Mouse (Mus musculus) natural killer cell, adult 2 months (primary cell): ENCODE results near the gene Dlg1.

Experiments used
- DNase-seq, 2 experiments: peaks; one replicate each; pipeline ENCODE4 v3.0.0; 2022; ENCODE audit warnings: low spot score in 2 of 2

Gene Dlg1

DNA sequence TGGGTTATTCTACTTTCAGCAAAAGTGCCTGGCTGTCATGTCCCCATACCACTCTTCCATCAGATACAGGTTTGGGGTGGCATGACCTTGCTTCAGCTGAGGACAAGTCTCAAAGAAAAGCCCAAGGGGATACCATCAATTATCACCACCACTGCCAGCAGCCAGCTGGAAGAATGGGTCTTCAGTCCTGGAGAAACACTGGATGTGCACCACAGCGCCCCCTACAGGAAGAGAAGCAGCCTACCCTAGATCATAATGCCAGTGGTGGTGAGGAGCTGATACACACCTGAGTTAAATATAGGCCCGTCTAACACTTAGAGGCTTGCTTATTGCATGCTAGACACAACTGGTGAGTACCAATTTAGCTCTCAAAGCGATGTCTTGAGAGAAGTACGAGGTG lies 242.1 kb downstream of the Dlg1 start:
- DNase-seq: peak in 1 of 2 experiments; percentile 15

DNA sequence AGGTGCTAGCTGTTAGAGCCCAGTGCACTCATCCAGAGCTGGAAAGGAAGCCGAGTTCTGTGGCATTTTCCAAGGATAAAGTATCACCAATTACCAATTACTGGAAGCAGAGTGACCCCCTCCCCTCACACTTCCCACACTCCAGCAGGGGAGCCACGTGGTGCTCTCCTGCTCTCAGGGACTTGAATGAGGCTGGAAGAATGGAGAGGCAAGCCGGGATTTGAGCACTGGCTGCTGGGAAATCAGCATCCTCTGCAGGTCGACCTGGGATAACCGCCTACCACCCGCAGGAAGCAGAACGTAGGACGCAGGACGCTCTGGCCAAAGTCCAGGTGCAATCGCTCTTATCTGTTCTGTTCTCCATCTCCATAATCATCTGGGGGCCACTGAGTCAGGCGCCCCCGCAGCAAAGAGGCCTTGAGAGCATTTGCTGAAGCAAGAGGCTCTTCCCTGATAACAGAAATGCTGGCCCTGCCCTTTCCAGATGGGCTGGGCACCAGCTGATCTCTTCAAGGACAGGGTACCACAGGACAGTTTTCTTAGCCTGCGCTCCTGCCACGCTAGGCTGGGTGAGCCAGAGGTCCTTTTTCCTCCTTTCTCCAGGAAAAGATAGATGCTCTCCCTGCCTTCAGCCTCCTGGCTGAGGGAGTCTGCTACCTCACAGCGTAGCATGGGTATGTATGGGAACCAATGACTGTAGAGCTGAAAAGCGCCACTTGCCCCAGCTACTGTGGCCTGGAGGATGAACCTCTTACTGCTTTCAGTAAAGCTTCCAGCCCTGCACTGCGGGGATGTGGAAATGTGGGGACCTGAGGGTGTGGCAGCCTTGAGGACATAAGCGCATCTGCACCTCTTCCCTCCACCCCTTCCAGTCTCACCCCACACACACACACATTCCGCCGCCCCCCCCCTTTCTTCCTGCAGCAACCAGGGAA lies 242.9 kb downstream of the Dlg1 start:
- no peak for DNase-seq

DNA sequence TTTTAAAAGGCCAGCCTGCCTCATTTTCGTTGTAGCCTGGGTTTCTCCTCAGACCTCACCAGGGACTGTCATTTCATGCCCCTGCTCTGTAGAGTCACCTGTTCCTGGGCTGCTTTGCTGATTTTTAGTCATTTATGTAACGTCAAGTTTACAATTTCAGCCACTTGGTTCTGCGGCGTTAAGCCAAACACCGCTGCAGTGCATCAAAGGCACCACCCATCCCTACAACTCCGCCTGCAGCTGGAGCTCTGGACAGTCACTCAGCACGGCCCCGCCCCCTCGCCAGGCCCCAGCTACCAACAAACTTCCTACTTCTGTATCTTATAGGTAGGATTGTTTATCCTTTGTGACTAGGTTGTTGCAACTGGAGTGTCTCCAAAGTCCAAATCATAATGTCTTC lies 243.7 kb downstream of the Dlg1 start:
- DNase-seq: no peak

DNA sequence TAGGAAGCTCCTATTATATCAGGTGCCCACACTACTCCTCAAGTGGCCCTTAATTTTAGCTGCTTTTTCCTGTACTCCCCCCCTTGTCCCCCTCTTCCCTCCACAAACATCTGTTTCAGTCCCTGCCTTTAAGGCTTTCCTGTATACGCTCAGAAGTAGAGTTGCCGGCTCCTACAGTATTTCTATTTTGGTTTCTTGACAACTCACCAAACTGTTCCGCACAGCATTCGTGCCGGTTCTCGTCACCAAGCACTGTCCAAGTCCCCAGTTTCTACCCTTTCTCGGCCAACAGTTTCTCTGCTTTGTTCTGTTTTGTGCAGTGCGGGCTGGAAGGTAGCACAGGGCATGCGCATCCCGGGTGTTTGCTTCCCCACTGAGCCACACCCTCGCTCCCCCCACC lies 245.7 kb downstream of the Dlg1 start:
- DNase-seq: no peak

DNA sequence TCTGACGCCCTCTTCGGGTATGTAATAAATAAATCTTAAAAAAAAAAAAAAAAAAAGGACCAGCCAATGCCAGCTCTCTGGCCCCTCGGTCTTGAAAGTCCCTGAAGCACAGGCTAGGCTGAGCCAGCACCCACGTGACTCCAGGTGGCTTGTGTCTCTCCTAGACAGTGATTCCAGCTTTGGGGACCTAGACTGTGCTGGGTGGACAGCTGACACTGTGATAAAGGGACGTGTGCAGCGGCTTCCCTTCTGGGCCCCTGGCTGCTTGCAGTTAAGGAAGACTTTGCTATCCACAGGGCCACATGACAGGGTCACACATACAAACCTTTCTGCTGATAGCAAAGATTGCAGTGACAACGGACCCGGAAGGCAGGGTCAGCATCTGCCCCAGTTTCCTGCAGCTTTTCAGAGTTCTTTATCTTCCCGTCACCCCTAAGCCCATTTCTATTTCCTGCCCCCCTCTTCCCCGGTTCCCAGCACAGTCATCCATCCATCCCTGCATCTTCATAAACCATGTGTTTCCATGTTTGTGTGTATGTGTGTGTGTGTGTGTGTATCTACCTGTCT lies 247.1 kb downstream of the Dlg1 start:
- no peak for DNase-seq

DNA sequence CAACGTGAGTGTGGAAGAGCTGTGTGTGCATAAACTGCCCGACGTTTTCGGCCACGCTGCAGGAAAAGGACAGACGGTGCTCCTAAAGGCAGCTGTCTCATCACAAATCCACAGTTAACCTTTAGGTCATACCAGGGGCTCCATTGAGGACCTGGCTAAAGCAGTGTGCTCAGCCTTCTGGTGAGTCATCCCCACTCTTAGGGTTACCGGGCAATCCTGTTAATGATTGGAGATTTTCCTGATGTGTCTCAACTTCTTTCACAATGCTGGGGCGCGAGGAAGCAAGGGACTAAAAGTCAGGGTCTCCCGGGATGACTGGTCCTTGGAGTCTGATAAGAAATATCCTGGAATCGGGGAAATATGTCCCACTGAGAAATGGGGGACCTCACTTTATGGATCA lies 254.5 kb downstream of the Dlg1 start:
- no peak for DNase-seq

DNA sequence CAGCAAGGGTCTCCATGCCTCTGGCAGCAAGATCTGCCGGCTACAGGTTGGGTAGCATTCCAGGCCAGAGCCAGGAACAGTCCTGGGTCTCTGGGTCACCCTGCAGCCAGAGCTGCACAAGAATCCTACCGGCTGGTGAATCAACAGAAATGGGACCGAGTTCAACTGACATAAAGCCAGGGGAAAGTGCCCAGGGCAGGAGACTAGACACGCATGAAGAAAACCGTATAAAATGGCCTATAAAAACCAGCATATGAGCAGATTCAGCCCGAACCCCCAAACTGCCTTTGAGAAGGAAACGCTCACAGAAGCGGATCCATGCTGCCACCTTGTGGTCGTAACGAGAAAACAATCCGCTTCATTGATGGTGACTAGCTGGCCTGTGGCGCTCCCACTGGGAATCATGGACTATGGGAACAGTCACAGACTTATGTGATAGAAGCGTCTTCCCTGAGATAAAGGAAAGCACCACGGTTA lies 255.0 kb downstream of the Dlg1 start:
- DNase-seq: peak; percentile 39 to 65

DNA sequence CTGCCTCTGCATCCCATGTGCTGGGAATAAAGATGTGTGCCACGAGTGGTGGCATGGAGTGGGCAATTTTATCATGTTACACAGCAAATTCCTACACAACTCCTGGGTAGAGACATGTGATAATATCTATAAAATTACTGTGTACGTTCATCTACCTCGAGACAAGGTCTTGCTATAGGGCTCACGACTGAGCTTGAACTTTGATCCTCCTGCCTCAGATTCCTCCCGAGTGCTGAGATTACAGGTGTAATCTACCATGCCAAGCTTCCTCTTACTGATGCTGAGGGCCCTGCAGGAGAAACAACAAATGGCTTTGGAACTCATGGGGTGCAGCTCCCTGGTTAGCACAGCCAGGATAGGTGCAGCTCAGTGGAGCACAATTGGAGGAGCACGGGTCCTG lies 261.1 kb downstream of the Dlg1 start:
- no peak for DNase-seq
